Mouse (Mus musculus) embryonic fibroblast, embryonic 13.5 days (primary cell): ENCODE results near the gene Rdh5.

Experiments
- CTCF ChIP-seq: IDR thresholded peaks from 2 replicates; pipeline ENCODE4 v1.5.1; 2011; ENCODE audit warnings: mild to moderate bottlenecking, control low read depth, low read length, moderate library complexity, borderline replicate concordance; ENCODE audit not compliant: insufficient read depth
- POLR2A ChIP-seq: IDR thresholded peaks from 2 replicates; pipeline ENCODE4 v1.6.1; 2011; ENCODE audit warnings: low read depth, mild to moderate bottlenecking, control low read depth, low read length, moderate library complexity

GRCm38 (mm10) chr10:128870341-128870740 is 52.3 kb downstream of the Rdh5 start:
- TF ChIP-seq CTCF (no peak), POLR2A (no peak)
